Mouse (Mus musculus): ENCODE data around the gene Actn2. TPM values are rescaled to one million over a fixed set of nuclear protein-coding genes. Genes with fewer than 3 reads are reported as not detected.

Gene Actn2
- total RNA-seq (2021) = 10 to 100 TPM in 1 of 2 experiments, 1 to 10 TPM in 1; 9.9 to 22.1 TPM

- intact Hi-C loops (cut with DNase I) = no loop called here
These were observed at the start of gene Actn2 for GRCm38 (mm10) chr13:12340183-12340975. Gene Actn2 (minus strand): TSS chr13:12340760.

GRCm38 (mm10) chr13:12386286-12386685 is 45.7 kb upstream of the Actn2 start:
- intact Hi-C loops (cut with DNase I) = loop anchor here (1.0 kb wide), 2 partner anchors 90 to 176 kb away; no protein-coding TSS in a partner anchor
- DNase-seq (ENCODE audit: low spot score in 2 of 2) = peak; percentile 32 to 48

More at GRCm38 (mm10) chr13:12340183-12340975, at the start of gene Actn2:
- peak; percentile 77 to 82 for DNase-seq (ENCODE audit: low spot score in 2 of 2)

DNA sequence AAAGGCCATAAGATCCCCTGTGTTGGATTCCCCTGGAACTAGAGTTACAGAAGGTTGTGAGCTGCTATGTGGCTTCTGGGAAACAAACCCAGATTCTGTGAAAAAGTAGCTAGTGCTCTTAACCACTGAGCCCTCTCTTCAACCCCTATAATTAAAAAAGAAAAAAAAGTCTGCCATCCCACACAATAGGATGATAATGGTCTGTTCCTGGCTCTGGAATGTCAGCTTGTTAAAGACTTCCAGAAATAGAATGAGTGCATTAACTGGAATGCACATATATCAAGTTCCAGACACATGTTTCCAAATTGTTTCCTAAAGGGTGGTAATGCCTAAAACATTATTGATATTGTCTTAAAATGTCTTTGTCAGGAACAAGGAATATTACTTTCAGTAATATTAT is 44.2 kb upstream of the Actn2 start:
- intact Hi-C loops (cut with DNase I) = no loop called here

DNA sequence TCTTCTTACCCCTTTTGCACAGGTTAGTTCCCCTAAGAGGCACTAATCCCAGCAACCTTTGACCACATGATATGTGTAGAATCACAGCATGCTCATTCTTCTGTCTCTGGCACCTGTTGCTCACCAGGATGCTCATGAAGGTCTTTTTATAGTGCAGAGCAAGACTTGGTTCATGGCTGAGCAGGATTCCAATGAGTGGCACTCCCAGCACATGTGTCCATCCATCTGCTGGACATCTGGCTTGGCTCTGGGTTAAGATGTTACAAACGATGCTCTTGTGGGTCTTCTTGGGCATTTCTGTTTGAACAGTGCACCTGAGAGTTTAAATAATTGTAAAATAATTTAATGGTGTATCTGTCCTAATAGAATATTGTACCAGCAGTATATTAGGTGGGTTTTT is 36.2 kb upstream of the Actn2 start:
- no peak for DNase-seq (ENCODE audit: low spot score in 2 of 2)
- intact Hi-C loops (cut with DNase I) = no loop called here

More for the DNA sequence above, 44.2 kb upstream of the Actn2 start:
- no peak for DNase-seq (ENCODE audit: low spot score in 2 of 2)

DNA sequence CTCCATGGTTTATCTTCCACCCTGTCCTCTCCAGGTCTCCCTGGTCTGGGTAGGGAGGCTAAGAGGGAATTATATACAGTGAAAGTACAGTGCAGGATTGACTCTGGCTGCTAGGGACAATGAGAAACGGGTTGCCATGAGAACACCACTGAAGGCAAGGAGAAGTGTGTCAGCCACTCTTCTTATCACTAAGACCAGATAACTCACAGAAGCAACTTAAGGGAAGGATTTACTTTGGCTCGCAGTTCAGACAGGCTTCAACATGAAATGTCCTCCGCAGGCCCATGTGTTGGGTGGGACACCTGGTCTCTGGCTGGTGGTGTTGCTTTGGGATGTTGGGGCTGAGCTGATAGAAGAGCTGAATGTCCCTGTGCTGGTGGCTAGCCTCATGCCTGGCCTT is 32.2 kb upstream of the Actn2 start:
- intact Hi-C loops (cut with DNase I) = no loop called here
- DNase-seq (ENCODE audit: low spot score in 2 of 2) = no peak

GRCm38 (mm10) chr13:12369930-12370329 is 29.4 kb upstream of the Actn2 start:
- intact Hi-C loops (cut with DNase I) = no loop called here
- DNase-seq (ENCODE audit: low spot score in 2 of 2) = no peak

- DNase-seq (ENCODE audit: low spot score in 2 of 2) = no peak
- intact Hi-C loops (cut with DNase I) = no loop called here
These were observed 28.6 kb upstream of the Actn2 start for GRCm38 (mm10) chr13:12369041-12369621.

- intact Hi-C loops (cut with DNase I) = no loop called here
- DNase-seq (ENCODE audit: low spot score in 2 of 2) = no peak
These were observed 20.9 kb upstream of the Actn2 start for GRCm38 (mm10) chr13:12361486-12361885.

DNA sequence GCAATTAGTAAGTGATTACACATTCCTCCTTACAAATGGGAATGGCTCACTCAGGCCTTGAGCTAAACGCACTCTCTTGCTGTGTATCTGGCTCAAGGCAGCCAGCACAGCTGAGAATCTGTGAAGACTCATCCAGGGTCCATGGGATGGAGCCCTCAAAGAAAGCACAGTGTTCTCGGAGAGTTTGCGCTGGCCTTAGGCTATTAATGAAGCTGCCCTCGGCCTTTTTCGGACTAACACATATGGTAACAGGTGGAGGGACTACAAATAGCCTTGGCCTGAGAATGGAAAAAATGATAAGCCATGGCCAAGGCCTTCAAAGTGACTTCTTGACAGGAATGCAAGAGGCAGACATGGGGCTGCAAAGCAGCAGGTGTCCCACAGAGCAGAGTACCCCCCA is 17.0 kb upstream of the Actn2 start:
- intact Hi-C loops (cut with DNase I) = no loop called here

DNA sequence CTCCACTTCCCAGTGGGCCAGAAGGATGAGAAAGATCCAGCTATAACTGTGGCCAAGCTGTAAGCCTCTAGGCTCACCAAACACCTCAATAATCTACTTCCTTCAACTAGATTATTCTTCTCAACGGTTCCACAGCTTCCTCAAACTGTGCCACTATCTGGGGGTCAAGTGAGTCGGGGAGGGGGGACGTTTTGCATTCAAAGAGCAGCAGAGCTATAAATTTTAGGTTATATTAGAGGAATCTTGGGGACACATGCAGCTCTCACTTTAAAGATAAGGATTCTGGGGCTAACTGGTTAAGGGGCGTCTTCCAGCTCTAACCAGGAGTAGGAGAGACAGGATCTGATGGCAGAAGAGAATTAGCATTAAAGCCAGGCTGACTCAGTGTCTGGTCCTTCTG is 15.6 kb upstream of the Actn2 start:
- no peak for DNase-seq (ENCODE audit: low spot score in 2 of 2)
- intact Hi-C loops (cut with DNase I) = no loop called here

More for the DNA sequence above, 17.0 kb upstream of the Actn2 start:
- DNase-seq (ENCODE audit: low spot score in 2 of 2) = no peak

GRCm38 (mm10) chr13:12349197-12349824 is 8.8 kb upstream of the Actn2 start:
- no peak for DNase-seq (ENCODE audit: low spot score in 2 of 2)
- intact Hi-C loops (cut with DNase I) = no loop called here

GRCm38 (mm10) chr13:12346837-12347236 is 6.3 kb upstream of the Actn2 start:
- intact Hi-C loops (cut with DNase I) = no loop called here
- no peak for DNase-seq (ENCODE audit: low spot score in 2 of 2)

- no peak for DNase-seq (ENCODE audit: low spot score in 2 of 2)
- intact Hi-C loops (cut with DNase I) = no loop called here
These were observed 887 bp upstream of the Actn2 start for GRCm38 (mm10) chr13:12341447-12341846.

- no peak for DNase-seq (ENCODE audit: low spot score in 2 of 2)
- intact Hi-C loops (cut with DNase I) = no loop called here
These were observed 1.1 kb downstream of the Actn2 start for GRCm38 (mm10) chr13:12339446-12339845.

- DNase-seq (ENCODE audit: low spot score in 2 of 2) = no peak
- intact Hi-C loops (cut with DNase I) = no loop called here
These were observed 2.8 kb downstream of the Actn2 start for GRCm38 (mm10) chr13:12337752-12338151.

DNA sequence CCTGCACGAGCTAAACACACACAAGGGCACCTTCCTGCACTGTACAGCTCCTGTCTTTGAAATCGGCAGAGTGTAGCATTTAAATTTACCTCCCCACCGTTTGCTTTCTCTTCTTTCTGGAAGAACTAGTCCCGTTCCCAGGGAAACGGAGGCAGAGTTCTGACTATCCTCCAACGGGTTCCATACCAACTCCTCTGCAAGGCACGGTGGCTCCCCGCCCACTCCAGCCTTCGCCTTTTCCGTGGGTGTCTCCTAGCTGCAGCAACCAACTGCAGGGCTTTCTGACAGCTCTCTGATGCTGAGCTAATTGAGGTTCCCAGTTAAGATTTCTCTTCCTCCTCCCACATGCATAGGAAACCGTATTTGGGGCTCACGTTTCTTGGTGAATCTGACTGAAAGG is 6.5 kb downstream of the Actn2 start:
- peak; percentile 87 to 93 for DNase-seq (ENCODE audit: low spot score in 2 of 2)
- intact Hi-C loops (cut with DNase I) = no loop called here

- DNase-seq (ENCODE audit: low spot score in 2 of 2) = no peak
- intact Hi-C loops (cut with DNase I) = no loop called here
These were observed 9.0 kb downstream of the Actn2 start for GRCm38 (mm10) chr13:12331528-12331927.

- intact Hi-C loops (cut with DNase I) = no loop called here
- peak in 1 of 2 experiments; percentile 60 for DNase-seq (ENCODE audit: low spot score in 2 of 2)
These were observed 12.2 kb downstream of the Actn2 start for GRCm38 (mm10) chr13:12328392-12328791.

DNA sequence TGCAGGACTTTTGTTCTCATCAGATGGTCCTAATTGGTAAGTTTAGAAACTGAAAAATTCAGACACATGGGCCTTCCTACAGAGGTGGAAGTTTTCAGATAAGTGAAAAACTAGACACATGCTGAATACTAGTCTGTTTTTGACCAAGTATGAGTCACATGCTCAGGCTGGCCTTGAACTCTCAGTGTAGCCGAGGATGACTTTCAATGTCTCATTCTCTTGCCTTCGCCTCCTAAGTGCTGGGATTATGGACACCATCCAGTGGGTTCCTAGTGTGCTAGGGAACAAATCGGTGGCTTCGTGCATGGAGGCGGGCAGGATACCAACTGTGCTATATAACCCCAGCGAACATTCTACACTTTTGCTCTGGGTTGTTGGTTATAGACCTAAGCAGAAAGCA is 13.0 kb downstream of the Actn2 start:
- DNase-seq (ENCODE audit: low spot score in 2 of 2) = no peak
- intact Hi-C loops (cut with DNase I) = no loop called here

- DNase-seq (ENCODE audit: low spot score in 2 of 2) = no peak
- intact Hi-C loops (cut with DNase I) = no loop called here
These were observed 17.4 kb downstream of the Actn2 start for GRCm38 (mm10) chr13:12323076-12323625.
